Mouse (Mus musculus): Measurements from ENCODE around the gene Gtdc1. TPM values are rescaled to one million over a fixed set of nuclear protein-coding genes. Genes with fewer than 3 reads are reported as not detected.

The Gtdc1 gene
- polyA plus RNA-seq (2012; rRNA removed), result 6.5 and 6.6 TPM in 2 replicates

- DNase-seq (ENCODE audit: low read depth), result no peak
These were observed at the start of gene Gtdc1 for GRCm38 (mm10) chr2:44927482-44927811. Gtdc1 (minus strand) TSS chr2:44927657.

GRCm38 (mm10) chr2:44977051-44977450 lies 49.6 kb upstream of the Gtdc1 start:
- DNase-seq (ENCODE audit: low read depth), result no peak

GRCm38 (mm10) chr2:44976484-44976883 lies 49.0 kb upstream of the Gtdc1 start:
- DNase-seq (ENCODE audit: low read depth), result no peak

GRCm38 (mm10) chr2:44973828-44974227 lies 46.4 kb upstream of the Gtdc1 start:
- DNase-seq (ENCODE audit: low read depth), result no peak

- DNase-seq (ENCODE audit: low read depth), result no peak
These were observed 42.7 kb upstream of the Gtdc1 start for GRCm38 (mm10) chr2:44970087-44970646.

GRCm38 (mm10) chr2:44969640-44970039 lies 42.2 kb upstream of the Gtdc1 start:
- DNase-seq (ENCODE audit: low read depth), result no peak

GRCm38 (mm10) chr2:44969226-44969625 lies 41.8 kb upstream of the Gtdc1 start:
- no peak for DNase-seq (ENCODE audit: low read depth)

- no peak for DNase-seq (ENCODE audit: low read depth)
These were observed 38.5 kb upstream of the Gtdc1 start for GRCm38 (mm10) chr2:44965834-44966555.

GRCm38 (mm10) chr2:44962620-44963019 lies 35.2 kb upstream of the Gtdc1 start:
- DNase-seq (ENCODE audit: low read depth), result no peak

GRCm38 (mm10) chr2:44961192-44961591 lies 33.7 kb upstream of the Gtdc1 start:
- DNase-seq (ENCODE audit: low read depth), result no peak

- DNase-seq (ENCODE audit: low read depth), result no peak
These were observed 33.1 kb upstream of the Gtdc1 start for GRCm38 (mm10) chr2:44960561-44960960.

- DNase-seq (ENCODE audit: low read depth), result no peak
These were observed 29.9 kb upstream of the Gtdc1 start for GRCm38 (mm10) chr2:44957329-44957797.

- DNase-seq (ENCODE audit: low read depth), result no peak
These were observed 28.8 kb upstream of the Gtdc1 start for GRCm38 (mm10) chr2:44956232-44956631.

GRCm38 (mm10) chr2:44955506-44955905 lies 28.0 kb upstream of the Gtdc1 start:
- no peak for DNase-seq (ENCODE audit: low read depth)

GRCm38 (mm10) chr2:44954180-44954579 lies 26.7 kb upstream of the Gtdc1 start:
- DNase-seq (ENCODE audit: low read depth), result no peak

- DNase-seq (ENCODE audit: low read depth), result peak; percentile 72
These were observed 25.5 kb upstream of the Gtdc1 start for GRCm38 (mm10) chr2:44952830-44953422.

GRCm38 (mm10) chr2:44951651-44952213 lies 24.3 kb upstream of the Gtdc1 start:
- no peak for DNase-seq (ENCODE audit: low read depth)

GRCm38 (mm10) chr2:44944689-44945088 lies 17.2 kb upstream of the Gtdc1 start:
- DNase-seq (ENCODE audit: low read depth), result no peak

GRCm38 (mm10) chr2:44930951-44931350 lies 3.5 kb upstream of the Gtdc1 start:
- DNase-seq (ENCODE audit: low read depth), result no peak

- DNase-seq (ENCODE audit: low read depth), result no peak
These were observed 1.2 kb upstream of the Gtdc1 start for GRCm38 (mm10) chr2:44928631-44929030.

- no peak for DNase-seq (ENCODE audit: low read depth)
These were observed 575 bp downstream of the Gtdc1 start for GRCm38 (mm10) chr2:44926683-44927481.

- no peak for DNase-seq (ENCODE audit: low read depth)
These were observed 1.2 kb downstream of the Gtdc1 start for GRCm38 (mm10) chr2:44926167-44926682.

All from gonadal fat pad, adult 2 months (tissue).